Mouse (Mus musculus) WW6 (cell line): Measurements from ENCODE around the gene Cyp2b19.
"Not testable (repeated sequence)": the region's sequence is repeated elsewhere in the genome, so short reads cannot be mapped to it uniquely, and the experiment has no call there.

Source experiments
- DNase-seq: peaks from one replicate; pipeline ENCODE4 v3.0.0-alpha.2; 2013; ENCODE audit warnings: low read depth, low spot score

The Cyp2b19 gene

DNA sequence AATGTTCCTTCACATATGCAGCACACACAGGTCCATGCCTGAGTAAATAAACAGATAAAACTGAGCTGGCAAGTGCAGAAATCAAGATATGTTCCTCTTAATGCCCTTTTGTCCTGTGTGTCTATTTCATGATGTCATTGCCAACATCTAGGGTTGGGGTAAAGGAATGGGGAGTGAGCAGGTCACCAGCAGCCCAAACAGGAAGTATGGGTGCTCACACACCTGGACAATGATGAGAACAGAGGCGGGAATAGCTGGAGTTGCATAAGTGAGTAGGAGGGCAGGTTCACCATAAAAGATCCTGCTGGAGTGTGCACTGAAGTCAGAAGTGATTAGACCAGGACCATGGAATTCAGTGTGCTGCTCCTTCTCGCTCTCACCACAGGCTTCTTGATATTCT lies at the start of gene Cyp2b19:
Gene Cyp2b19, plus strand, starts transcription at position 301 of the 400 bp plus-strand sequence.
- no peak for DNase-seq

DNA sequence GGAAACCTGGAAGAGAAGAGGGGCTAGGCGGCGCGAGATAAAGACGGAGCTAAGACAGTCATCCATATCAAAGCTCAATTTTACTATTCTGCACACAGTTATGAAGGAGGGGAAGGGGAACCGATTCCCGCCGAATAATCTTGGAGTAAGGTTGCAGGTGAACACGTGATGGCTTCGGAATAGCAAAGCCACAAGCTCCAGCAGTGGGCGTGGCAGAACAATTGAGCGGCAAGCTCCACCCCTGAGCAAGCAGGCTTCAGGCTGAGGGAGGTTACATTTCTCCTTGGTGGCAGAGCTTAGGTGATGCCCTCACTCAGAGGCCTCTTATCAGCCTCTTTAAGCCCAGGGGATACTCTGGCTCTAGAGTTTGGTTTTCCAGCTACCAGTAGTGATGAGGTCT lies 45.9 kb upstream of the Cyp2b19 start:
- no peak for DNase-seq

DNA sequence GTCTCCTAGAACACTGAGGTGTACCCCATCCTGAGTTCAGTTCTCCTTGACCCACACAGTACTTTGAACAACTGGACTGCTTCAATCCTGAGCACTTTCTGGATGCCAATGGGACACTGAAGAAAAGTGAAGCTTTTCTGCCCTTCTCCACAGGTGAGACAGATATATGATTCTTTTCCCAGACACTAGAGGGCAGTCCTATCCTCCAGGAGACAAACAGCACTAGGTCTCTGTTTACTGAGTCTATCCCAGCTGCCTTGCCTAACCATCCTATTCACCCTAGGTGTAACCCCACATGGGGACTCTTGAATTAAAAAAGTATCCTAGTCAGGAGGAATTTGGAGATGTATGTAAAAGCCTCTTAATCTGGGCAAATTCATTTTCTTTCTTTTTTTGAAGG lies 18.0 kb upstream of the Cyp2b19 start:
- DNase-seq: no peak

DNA sequence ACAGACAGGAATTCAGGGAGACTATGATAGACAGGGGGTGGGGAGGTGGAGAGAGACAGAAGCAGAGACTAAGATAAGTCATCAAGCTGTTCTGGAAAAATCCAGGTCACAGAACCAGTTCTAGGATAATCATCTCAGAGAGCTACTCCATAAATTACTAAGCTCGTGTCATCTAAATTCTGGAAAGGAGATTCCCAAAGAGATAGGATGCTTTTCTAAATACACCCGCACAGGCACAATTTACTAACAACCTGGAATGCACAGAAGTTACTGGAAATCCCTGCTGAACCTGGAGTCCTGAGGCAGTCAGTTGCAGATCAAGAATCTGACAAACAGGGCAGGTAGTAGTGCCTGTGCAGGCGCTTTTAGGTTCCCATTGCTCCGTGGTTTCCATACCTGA lies 13.0 kb upstream of the Cyp2b19 start:
- no peak for DNase-seq

DNA sequence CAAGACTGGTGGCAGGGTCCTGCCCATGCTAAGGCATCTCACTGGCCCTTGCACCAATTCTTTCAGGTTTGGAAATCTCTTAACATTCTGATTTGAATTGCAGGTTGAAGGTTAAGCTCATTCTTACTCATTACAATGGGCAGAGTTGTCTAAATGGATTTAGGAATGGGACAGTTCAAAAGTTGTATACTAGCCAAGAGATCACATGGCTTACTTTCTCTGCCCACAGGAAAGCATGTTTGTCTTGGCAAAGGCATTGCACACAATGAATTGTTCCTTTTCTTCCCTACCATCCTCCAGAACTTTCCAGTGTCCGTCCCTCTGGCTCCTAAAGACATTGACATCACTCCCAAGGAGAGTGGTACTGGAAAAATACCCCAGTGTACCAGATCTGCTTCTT lies 11.5 kb upstream of the Cyp2b19 start:
- DNase-seq: no peak

DNA sequence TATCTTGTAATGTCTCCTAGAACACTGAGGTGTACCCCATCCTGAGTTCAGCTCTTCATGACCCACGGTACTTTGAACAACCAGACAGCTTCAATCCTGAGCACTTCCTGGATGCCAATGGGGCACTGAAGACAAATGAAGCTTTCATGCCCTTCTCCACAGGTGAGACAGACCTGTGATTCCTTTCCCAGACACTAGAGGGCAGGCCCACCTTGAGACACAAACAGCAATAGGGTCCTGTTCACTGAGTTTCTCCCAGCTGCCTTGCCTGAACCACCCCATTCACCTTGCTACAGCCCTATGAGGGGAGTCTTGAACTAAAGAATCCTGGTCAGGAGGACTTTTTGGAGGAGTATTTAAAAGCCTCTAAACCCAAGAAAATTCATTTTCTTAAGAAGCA lies 10.1 kb downstream of the Cyp2b19 start:
- DNase-seq: no peak

DNA sequence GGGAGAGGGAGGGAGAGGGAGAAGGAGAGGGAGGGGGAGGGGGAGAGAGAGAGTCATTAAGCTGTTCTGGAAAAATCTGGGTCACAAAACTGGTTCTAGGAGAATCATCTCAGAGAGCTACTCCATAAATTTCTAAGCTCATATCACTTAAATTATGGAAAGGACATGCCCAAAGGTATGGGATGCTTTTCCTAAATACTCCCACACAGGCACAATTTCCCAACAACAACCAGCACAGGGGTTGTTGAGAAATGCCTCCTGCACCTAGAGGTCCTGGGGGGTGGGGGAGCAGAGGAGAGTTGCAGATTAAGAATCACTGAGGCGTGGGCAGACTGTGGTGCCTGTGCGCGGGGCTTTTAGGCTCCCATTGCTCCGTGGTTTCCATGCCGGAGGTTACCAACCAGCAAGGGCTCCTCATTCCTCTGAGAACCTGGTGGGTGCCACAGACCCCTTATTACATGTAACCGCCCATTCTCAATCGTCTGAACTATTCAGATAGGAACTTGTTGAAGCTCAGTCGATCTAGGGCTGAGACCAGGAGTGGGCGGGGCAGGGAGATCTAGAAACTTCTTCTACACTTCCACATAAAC lies 13.0 kb downstream of the Cyp2b19 start:
- no peak for DNase-seq

DNA sequence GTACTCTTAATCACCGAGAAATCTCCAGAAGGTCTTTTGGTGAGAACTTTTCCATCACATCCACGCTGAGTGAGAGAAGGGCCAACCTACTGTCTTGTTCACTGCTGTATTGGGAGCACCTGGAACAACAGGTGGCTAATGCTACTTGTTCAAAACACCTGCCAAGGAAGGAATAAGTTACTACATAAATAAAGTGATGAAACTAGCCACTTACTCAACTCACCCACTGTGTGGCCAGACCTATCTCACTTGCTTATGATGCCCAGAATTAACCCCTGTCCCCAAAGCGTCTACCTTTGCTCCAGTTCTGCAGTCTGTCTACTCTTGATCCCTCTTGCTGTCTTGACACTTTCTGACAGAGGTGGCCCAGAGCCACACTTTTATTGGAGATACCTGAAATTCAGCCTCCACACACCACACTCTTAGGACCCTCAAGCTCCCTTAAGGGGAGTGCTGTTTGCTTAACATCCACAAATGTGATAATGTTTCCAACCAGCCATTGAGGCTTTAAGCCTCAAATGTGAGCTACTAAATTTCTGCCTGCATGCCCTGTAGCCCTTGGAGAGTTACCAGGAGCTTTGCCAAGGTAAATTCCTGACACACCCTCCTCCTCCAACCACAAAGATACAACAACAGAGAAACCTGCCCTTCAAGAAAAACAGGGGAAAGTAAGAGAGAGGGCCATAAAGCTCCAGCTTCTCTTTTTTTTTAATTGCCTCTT lies 16.1 kb downstream of the Cyp2b19 start:
- no peak for DNase-seq

DNA sequence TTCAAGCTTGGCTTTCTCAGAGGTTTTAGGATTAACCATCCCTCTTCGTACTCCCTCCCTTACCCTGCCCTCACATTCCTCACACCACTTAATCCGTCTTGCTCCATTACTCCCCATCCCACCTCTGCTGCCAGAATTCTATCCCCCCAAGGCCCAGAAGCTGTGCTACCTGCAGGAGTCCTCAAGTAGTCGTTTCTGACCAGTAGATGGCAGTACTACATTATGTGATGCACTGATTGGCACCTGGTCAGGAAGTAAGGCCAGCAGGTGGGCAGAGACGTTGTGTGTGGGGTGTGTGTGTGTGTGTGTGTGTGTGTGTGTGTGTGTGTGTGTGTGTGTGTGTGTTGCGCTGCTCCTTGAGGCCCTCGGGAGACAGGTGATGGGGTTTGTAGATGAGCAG lies 18.9 kb downstream of the Cyp2b19 start:
- DNase-seq: peak; percentile 39

DNA sequence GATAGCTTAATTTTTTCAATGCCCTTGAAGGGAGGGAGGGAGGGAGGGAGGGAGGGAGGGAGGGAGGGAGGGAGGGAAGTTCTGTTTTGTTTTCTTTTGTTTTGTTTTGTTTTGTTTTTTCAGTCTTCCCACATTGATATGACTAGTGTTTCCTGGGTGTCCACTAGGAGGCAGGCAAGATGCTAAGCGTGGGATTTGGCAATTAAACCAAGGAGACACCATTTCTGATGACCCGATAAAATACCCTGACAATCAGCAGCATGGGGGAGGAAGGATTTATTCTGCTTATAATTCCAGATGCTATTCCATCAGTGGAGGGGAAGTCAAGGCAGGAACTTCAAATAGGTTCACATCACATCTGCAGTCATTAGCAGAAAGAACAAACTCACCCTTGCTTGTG lies 20.9 kb downstream of the Cyp2b19 start:
- DNase-seq: no peak

DNA sequence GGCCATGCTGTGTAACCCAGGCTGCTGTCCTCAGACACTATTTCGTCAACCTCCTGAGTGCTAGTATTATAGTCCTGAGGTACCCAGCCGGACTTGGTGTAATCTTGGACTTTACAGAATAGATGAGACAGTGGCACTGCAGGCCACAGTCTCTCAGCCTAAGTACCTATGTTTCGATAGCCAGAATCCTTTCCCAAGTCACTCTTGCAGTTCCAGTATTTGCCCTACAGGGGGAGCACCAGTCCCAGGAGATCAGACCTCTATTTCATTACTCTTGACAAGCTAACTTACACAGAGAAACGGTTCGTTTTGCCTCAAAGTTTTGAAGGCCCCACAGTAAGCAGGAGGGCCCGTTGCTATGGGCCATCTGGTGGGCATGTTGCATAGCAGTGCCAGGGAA lies 21.5 kb downstream of the Cyp2b19 start:
- DNase-seq: no peak

DNA sequence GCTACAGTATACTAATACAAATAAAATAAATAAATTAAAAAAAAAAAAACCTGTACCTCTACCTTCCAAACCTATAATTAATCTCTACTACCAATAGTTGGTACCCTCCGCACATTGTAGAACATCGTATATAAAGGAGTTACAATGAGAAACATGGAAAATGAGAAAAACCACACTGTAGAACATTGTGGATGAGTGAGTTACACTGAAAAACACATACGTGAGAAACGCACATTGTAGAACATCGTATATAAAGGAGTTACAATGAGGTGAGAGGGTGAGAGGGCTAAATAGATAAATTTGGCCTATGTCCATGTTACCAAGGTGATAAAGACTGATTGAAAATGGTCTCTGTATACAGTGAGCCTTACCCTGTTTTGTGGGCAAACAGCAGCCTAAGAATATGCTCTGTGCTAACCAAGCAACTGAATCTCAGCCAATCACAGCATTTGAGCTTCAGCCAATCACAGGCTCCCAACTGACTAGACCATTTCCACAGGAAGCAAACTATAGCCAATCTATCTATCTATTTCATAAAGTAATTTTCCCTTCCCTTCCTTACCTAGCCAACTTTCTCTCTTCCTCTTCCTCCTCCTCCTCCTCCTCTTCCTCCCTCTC lies 23.0 kb downstream of the Cyp2b19 start:
- DNase-seq: no peak

DNA sequence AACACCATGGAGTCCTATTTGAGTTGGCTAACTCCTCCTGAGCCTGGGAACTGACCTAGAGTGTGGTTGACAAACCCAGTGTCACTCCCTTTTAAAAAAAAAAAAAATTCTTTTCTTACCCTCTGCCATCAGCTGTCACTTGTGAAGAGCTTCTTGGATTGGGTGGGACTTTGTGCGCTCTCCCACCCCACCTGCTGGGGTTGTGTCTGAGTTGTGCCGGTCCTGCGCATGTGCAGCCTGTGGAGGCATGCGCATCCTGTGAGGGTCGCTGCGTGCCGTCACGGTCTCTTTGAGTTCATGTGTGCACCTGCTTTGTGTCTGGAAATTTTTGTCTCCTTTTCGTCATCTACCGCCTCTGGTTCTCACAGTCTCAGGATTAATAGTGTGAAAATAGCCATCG lies 23.6 kb downstream of the Cyp2b19 start:
- no peak for DNase-seq

DNA sequence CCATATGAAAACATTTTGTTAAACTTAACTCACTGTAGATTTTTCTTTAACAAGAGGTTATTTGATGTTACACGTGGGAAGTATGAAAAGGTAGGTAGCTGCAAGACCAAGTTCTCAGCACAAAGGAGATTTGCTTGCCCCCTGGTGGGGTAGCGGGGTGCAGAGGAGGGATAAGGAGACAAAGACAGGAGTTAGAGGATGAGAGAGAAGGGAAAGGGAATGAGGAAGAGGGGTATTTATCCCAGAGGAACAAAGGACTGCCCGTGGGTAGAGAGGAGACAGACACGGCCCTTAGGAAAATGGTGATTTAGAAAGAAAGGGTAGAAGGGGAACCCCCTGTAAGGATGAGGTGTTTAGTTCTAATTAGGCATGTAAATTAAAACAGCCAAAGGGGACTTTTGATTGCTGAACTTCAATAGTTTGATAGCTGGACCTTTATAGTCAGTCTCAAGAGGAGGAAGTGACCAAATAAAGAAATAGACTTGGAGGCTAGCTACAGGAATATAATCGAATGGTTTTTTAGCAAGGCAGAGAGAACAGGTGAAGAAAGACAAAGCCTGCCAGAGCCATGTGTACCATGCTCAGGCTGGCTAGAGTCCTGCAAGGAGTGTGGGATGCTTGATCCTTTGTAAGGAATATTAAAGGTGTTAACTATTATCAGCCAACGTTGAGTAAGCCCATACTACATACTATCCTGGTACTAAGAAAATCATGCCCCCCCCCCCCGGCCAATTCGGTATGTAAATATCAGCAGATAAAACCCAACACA lies 24.2 kb downstream of the Cyp2b19 start:
- DNase-seq: no peak

DNA sequence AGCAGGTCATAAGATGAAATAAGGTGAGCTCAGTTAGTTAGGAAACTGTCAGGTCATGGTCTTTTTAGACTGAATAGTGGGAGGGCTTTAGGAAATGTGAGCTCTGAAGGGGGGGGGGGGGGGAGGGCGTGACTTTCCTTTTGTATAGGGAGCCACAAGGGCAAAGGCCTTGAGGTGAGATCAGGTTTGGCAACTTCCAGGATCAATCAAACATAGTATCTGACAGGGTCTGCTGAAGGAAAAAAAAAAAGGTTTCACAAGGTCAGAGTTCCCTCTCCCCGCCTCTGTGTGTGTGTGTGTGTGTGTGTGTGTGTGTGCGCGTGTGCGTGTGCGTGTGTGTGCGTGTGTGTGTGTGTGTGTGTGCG lies 24.8 kb downstream of the Cyp2b19 start:
- DNase-seq: no peak

DNA sequence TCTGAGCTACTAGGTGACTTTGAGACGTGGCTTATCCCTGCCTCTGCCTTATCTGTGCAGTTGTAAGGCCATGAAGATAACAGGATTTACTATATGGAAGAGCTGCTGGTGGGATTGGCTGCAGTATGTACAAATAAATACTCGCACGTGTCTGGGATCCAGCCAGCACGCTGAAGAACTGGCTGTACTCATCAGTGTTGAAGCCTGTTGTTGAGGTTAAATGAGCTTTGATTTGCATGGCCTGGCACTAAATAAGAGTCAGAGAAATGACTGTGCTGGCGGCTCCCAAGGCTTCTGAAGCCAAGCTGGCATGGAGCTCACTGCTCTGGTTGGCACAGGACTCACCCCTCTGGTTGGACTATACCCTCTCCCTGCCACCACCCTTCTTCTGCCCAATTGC lies 26.2 kb downstream of the Cyp2b19 start:
- no peak for DNase-seq

DNA sequence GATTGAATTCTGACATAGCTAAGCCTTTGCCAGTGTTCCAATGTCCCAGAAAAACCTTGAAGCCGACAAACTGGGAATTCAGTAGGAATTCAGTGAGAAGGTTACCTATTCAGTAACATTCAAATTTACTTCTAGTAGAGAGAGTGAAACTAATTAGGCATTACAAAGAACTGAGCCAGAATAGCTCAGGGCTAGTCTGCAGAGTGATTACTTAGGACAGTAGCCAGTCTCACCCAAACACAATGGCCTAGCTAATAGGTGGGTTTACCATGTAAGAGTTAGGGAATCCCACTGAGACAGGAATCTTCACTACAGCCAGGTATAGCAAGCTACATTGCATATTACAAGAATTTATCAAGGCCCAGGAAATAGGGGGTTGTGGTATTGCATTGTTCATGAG lies 29.1 kb downstream of the Cyp2b19 start:
- not testable (repeated sequence) for DNase-seq

DNA sequence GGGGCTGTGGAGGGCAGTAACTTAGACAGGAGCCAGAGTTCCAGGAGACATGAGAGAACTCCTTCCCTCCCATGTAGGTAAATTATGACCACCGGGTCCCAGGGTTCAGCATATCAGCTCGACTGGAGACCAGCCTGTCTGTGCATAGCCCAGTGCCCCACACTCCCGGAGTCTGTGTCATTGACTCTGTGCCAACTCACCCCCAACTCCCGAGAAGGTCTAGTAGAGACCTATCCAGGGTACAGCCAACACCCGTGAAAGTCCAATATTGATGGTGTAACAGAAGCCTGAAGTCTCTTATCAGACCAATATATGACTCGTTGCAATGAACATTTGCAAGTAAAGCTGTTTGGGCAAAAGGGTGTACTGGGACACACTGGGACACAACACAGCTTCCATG lies 33.0 kb downstream of the Cyp2b19 start:
- DNase-seq: no peak

DNA sequence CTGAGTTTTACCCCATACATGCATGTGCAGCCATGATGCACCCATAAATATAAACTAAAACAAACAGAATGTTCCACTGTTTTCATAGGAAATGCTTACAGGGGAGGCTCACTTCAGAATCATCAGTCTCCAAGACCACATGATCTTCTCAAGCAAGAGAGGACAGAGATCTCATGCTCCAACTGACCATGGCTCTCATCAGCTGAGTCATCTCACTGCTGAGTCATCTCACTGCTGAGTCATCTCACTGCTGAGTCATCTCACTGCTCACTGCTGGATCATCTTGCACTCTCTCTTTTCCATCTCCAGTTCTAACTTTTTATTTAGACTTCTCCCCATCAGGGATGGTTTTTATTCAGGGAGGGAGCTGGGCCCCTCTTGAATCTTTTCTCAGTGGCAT lies 43.2 kb downstream of the Cyp2b19 start:
- DNase-seq: no peak

DNA sequence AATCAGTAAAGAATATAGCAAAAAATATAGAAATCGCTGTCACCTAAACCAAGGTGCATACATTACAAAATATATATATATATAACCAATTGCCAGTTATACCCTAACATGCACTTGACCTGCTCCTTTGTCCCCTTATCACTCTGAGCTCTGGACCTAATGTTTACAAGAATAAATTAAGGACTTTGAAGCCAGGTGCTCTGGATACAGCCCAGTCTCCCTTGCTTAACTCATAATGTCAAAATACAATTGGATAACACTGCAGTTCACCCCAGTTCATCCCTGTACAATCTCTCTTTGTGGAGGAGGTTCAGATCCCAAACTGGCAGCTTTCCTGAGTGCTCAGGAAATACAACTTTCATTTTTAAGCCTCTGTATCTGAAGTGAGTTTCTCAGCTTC lies 44.1 kb downstream of the Cyp2b19 start:
- DNase-seq: no peak

DNA sequence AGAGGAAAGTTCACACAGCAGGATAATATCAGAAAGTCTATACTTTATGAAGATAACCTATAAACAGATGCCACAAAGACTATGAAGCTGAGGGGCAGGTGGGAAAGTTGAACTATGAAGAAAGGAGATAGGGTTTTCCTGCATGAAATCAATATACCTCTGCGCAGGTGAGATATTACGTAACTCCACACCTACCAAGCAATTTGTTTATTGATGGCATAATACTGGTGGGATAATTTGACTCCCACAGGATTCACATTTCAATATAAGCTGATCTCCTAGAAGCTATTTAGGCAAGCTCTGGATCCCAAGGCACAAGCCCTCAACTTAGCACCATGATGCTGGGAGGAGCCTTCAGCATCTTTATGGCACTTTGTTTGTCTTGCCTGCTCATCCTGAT lies 51.6 kb downstream of the Cyp2b19 start, which contains the start of gene Cyp2g1:
Gene Cyp2g1, plus strand, starts transcription at position 301 of the 400 bp plus-strand sequence.
- no peak for DNase-seq
